Mouse (Mus musculus): ENCODE measurements around the gene Ccser2. TPM values are rescaled to one million over a fixed set of nuclear protein-coding genes. Genes with fewer than 3 reads are reported as not detected.

The Ccser2 gene
- polyA plus RNA-seq, 2 experiments, result 19.2 to 44.3 TPM

DNA sequence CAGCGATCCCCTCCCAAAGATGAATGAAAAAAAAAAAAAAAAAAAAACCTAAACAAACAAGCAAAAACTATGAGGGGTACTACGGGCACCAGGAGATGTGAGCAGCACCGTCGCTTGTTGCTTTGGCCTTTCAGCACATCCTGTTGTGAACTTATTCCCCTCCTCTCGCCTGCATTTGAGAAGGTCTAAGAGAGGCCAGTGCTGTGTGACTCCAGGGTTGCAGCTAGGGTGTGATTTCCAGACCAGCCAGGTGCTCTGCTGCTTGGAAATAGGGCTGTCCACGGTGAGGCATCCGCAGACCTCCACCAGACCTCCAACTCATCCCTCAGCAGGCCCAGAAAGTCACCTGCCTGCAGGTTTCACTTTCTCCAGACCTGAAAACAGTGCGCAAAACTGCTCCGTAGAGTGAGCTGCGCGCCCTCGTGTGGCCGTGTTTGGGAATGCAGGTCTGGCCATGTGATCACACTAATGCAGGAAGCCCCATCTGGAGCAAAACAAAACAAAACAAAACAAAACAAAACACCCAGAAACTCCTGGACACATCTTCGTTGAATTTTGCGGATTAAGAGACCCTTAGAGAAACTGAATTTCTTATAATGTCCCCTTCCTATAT lies 104.6 kb downstream of the Ccser2 start:
- no peaks in the 10 kb centered on the region for H3K36me3 ChIP-seq (ENCODE audit: control insufficient read depth, insufficient read depth, low read length)
- H3K4me2 ChIP-seq (replicated peaks; ENCODE audit: low read depth, low read length, severe bottlenecking), result 0 out of 2 replicates have a peak overlapping the region, but pooled peaks have one; percentile 21
- WGBS, result 26% methylated on average over 15 of the region's 15 CpGs
- H3K27ac ChIP-seq (replicated peaks; ENCODE audit: low read depth, low read length), result no peak overlapping the region
- H3K4me1 ChIP-seq (ENCODE audit: control insufficient read depth, insufficient read depth, low read length), result no peaks in the 10 kb centered on the region
- H3K9me3 ChIP-seq (ENCODE audit: control insufficient read depth, low read length), result no peaks in the 10 kb centered on the region
- no peaks in the 10 kb centered on the region for H3K27me3 ChIP-seq (ENCODE audit: control insufficient read depth, insufficient read depth, low read length)
- DNase-seq (ENCODE audit: low spot score) (peak; percentile 76), ATAC-seq (ENCODE audit: low FRiP score, low read depth) (no peak)
- TF ChIP-seq POLR2A (IDR thresholded peaks at IDR 0.05; ENCODE audit: borderline replicate concordance, extremely low read depth, insufficient read depth, insufficient read length), result peak; percentile 22; the same call in 1 of the 2 replicates
- no peak overlapping the region for H3K4me3 ChIP-seq (replicated peaks; ENCODE audit: low read length)
- no peak overlapping the region for H3K9ac ChIP-seq (ENCODE audit: low read depth, low read length, severe bottlenecking)

DNA sequence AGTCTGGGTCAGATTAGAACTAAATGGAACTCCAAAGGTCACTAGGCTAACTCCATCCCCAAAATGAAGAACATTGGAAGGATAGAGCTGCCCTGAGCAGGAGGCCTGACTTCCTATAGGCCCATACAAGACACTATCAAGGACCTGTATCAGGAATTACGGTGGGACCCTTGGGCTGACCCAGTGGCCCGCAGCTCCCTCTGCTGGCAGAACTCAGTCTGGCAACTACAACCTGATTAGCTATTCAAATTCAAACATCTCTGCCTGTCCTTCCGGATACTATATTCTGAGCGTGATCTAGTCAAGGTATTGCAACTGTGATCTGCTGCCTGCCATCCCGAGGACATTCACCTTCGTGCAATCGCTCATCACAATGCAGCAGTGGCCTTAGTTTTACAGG lies 106.2 kb downstream of the Ccser2 start:
- TF ChIP-seq POLR2A (IDR thresholded peaks at IDR 0.05; ENCODE audit: borderline replicate concordance, extremely low read depth, insufficient read depth, insufficient read length), result no peak
- Histone ChIP-seq H3K27me3 (ENCODE audit: control insufficient read depth, insufficient read depth, low read length) (no peaks in the 10 kb centered on the region), H3K4me1 (ENCODE audit: control insufficient read depth, insufficient read depth, low read length) (no peaks in the 10 kb centered on the region), H3K27ac (replicated peaks; ENCODE audit: low read depth, low read length) (no peak overlapping the region), H3K4me3 (replicated peaks; ENCODE audit: low read length) (no peak overlapping the region), H3K4me2 (replicated peaks; ENCODE audit: low read depth, low read length, severe bottlenecking) (no peak overlapping the region), H3K9me3 (ENCODE audit: control insufficient read depth, low read length) (no peaks in the 10 kb centered on the region), H3K9ac (ENCODE audit: low read depth, low read length, severe bottlenecking) (no peak overlapping the region), H3K36me3 (ENCODE audit: control insufficient read depth, insufficient read depth, low read length) (no peaks in the 10 kb centered on the region)
- ATAC-seq (ENCODE audit: low FRiP score, low read depth) (no peak), DNase-seq (ENCODE audit: low spot score) (peak; percentile 26)
- WGBS, result 23% methylated on average over 7 of the region's 7 CpGs

DNA sequence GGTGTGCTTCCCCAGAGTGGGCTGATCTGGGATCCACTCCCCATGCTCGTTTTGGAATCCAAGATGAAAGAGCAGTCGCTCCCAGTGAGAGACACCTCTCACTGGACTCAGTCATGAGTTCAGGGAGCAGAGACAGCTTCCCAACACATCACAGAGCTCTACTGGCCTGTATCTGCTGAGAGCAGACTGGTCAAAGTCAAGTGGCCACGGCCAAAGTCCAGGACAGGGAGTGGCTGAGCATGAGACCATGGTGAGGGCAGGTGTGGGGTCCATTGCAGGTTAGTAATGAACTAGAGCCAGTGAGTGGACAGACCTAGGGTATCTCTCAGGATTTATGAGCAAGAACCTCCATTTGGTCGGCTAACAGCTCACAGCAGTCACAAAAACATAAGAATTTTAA lies 109.6 kb downstream of the Ccser2 start:
- Histone ChIP-seq H3K4me2 (replicated peaks; ENCODE audit: low read depth, low read length, severe bottlenecking) (no peak overlapping the region), H3K27me3 (ENCODE audit: control insufficient read depth, insufficient read depth, low read length) (no peaks in the 10 kb centered on the region), H3K4me1 (ENCODE audit: control insufficient read depth, insufficient read depth, low read length) (no peaks in the 10 kb centered on the region), H3K27ac (replicated peaks; ENCODE audit: low read depth, low read length) (no peak overlapping the region), H3K9ac (ENCODE audit: low read depth, low read length, severe bottlenecking) (no peak overlapping the region), H3K36me3 (ENCODE audit: control insufficient read depth, insufficient read depth, low read length) (no peaks in the 10 kb centered on the region), H3K4me3 (replicated peaks; ENCODE audit: low read length) (no peak overlapping the region), H3K9me3 (ENCODE audit: control insufficient read depth, low read length) (no peaks in the 10 kb centered on the region)
- WGBS, result 50% methylated on average over 4 of the region's 4 CpGs
- DNase-seq (ENCODE audit: low spot score) (no peak), ATAC-seq (ENCODE audit: low FRiP score, low read depth) (no peak)
- TF ChIP-seq POLR2A (IDR thresholded peaks at IDR 0.05; ENCODE audit: borderline replicate concordance, extremely low read depth, insufficient read depth, insufficient read length), result no peak

DNA sequence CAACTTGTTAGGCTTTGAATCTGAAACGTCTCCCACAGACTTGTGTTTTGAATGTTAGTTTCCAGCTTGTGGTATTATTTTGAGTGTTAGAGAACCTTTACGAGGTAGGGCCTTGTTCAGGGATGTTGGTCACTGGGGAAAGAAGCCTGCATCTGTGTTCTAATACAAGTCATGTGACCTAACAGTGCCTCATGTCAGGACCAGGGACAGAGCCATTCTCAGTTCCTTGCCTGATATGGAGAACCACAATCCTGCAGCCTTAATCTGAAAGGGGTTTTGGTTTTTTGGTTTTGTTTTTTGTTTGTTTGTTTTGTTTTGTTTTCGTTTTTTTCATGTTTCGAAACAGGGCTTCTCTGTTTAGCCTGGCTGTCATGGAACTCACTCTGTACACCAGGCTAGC lies 115.6 kb downstream of the Ccser2 start:
- TF ChIP-seq POLR2A (IDR thresholded peaks at IDR 0.05; ENCODE audit: borderline replicate concordance, extremely low read depth, insufficient read depth, insufficient read length), result no peak
- peak; percentile 41 for DNase-seq (ENCODE audit: low spot score)
- 62% methylated on average over 4 of the region's 4 CpGs for WGBS
- no peak overlapping the region for H3K9ac ChIP-seq (ENCODE audit: low read depth, low read length, severe bottlenecking)
- no peaks in the 10 kb centered on the region for H3K27me3 ChIP-seq (ENCODE audit: control insufficient read depth, insufficient read depth, low read length)
- no peaks in the 10 kb centered on the region for H3K9me3 ChIP-seq (ENCODE audit: control insufficient read depth, low read length)
- no peak overlapping the region for H3K4me3 ChIP-seq (replicated peaks; ENCODE audit: low read length)
- no peak overlapping the region for H3K4me2 ChIP-seq (replicated peaks; ENCODE audit: low read depth, low read length, severe bottlenecking)
- no peak for ATAC-seq (ENCODE audit: low FRiP score, low read depth)
- H3K36me3 ChIP-seq (ENCODE audit: control insufficient read depth, insufficient read depth, low read length), result no peaks in the 10 kb centered on the region
- H3K27ac ChIP-seq (replicated peaks; ENCODE audit: low read depth, low read length), result no peak overlapping the region
- H3K4me1 ChIP-seq (ENCODE audit: control insufficient read depth, insufficient read depth, low read length), result no peaks in the 10 kb centered on the region

DNA sequence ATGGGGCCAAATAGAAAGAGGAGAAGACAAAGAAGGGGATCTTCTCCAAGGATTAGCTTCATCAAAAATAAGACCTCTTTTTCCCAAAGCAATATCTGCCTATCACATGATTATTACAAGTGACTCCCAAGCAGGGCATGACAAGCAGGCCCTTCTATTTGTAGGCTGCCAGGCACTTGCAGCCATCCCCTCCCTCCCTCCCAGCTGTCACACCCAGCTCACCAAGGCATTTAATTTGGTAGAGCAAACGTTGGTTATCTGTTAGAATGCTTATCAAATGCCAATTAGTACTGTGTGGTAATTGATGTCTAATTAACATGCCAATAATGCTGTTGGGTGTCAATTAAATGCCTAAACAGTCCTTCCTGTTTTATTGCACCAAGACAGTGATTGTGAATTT lies 119.7 kb downstream of the Ccser2 start:
- no peak for TF ChIP-seq POLR2A (IDR thresholded peaks at IDR 0.05; ENCODE audit: borderline replicate concordance, extremely low read depth, insufficient read depth, insufficient read length)

More for the DNA sequence above, 119.7 kb downstream of the Ccser2 start:
- Histone ChIP-seq H3K4me1 (ENCODE audit: control insufficient read depth, insufficient read depth, low read length) (no peaks in the 10 kb centered on the region), H3K9me3 (ENCODE audit: control insufficient read depth, low read length) (no peaks in the 10 kb centered on the region), H3K4me2 (replicated peaks; ENCODE audit: low read depth, low read length, severe bottlenecking) (no peak overlapping the region), H3K36me3 (ENCODE audit: control insufficient read depth, insufficient read depth, low read length) (no peaks in the 10 kb centered on the region), H3K27me3 (ENCODE audit: control insufficient read depth, insufficient read depth, low read length) (no peaks in the 10 kb centered on the region), H3K27ac (replicated peaks; ENCODE audit: low read depth, low read length) (no peak overlapping the region), H3K9ac (ENCODE audit: low read depth, low read length, severe bottlenecking) (no peak overlapping the region), H3K4me3 (replicated peaks; ENCODE audit: low read length) (no peak overlapping the region)
- ATAC-seq (ENCODE audit: low FRiP score, low read depth) (no peak), DNase-seq (ENCODE audit: low spot score) (no peak)
- 23% methylated on average over 1 of the region's 1 CpGs for WGBS

Other genes with a start within 250 kb of the Ccser2 start
- 0.62 and 0.83 TPM in 2 replicates for gene Rgr, start 80.2 kb upstream of the Ccser2 start, polyA plus RNA-seq (2012; rRNA removed)
- 0.25 and 0.55 TPM in 2 replicates for gene Rgr, start 80.2 kb upstream of the Ccser2 start, polyA plus RNA-seq (2014; fragmentation: Nextera tagmentation; extraction: Ambion mirVana)
- not detected in 2 replicates for gene Lrit1, start 86.1 kb upstream of the Ccser2 start, polyA plus RNA-seq (2012; rRNA removed)
- not detected in 2 replicates for gene Lrit1, start 86.1 kb upstream of the Ccser2 start, polyA plus RNA-seq (2014; fragmentation: Nextera tagmentation; extraction: Ambion mirVana)
- not detected in 2 replicates for gene Lrit2, start 99.2 kb upstream of the Ccser2 start, polyA plus RNA-seq (2012; rRNA removed)
- gene Lrit2, start 99.2 kb upstream of the Ccser2 start, polyA plus RNA-seq (2014; fragmentation: Nextera tagmentation; extraction: Ambion mirVana), result not detected in 2 replicates
- gene Cdhr1, start 129.6 kb upstream of the Ccser2 start, polyA plus RNA-seq (2012; rRNA removed), result 0.42 and 0.45 TPM in 2 replicates
- 0.47 and 0.48 TPM in 2 replicates for gene Cdhr1, start 129.6 kb upstream of the Ccser2 start, polyA plus RNA-seq (2014; fragmentation: Nextera tagmentation; extraction: Ambion mirVana)
- gene 2610528A11Rik, start 145.2 kb upstream of the Ccser2 start, polyA plus RNA-seq (2012; rRNA removed), result 3.8 and 5.5 TPM in 2 replicates
- 4.5 and 7.6 TPM in 2 replicates for gene 2610528A11Rik, start 145.2 kb upstream of the Ccser2 start, polyA plus RNA-seq (2014; fragmentation: Nextera tagmentation; extraction: Ambion mirVana)
- 79.7 and 84.9 TPM in 2 replicates for gene Ghitm, start 166.5 kb upstream of the Ccser2 start, polyA plus RNA-seq (2012; rRNA removed)
- gene Ghitm, start 166.5 kb upstream of the Ccser2 start, polyA plus RNA-seq (2014; fragmentation: Nextera tagmentation; extraction: Ambion mirVana), result 169 and 170 TPM in 2 replicates

Measured in limb, embryonic 14.5 days (tissue).